Mouse (Mus musculus): ENCODE measurements around the gene Snrpf.
"Not testable (repeated sequence)": the region's sequence is repeated elsewhere in the genome, so short reads cannot be mapped to it uniquely, and the experiment has no call there.

- not testable (repeated sequence) for TF ChIP-seq POLR2A (IDR thresholded peaks at IDR 0.05; ENCODE audit: control insufficient read depth, extremely low read depth, insufficient read depth, low read length, poor library complexity); CTCF (IDR thresholded peaks at IDR 0.05; ENCODE audit: borderline replicate concordance, control insufficient read depth, extremely low read depth, insufficient read depth, low read length, poor library complexity)
These were observed 31.5 kb downstream of the Snrpf start for GRCm38 (mm10) chr10:93557971-93558370.
